Mouse (Mus musculus): ENCODE measurements around the gene Rfc5. TPM values are rescaled to one million over a fixed set of nuclear protein-coding genes. Genes with fewer than 3 reads are reported as not detected.

The Rfc5 gene
- total RNA-seq, 2 experiments from 2014 or later: 1.4 to 1.9 TPM

GRCm38 (mm10) chr5:117376331-117376761, 12.5 kb downstream of the Rfc5 start:
- DNase-seq (ENCODE audit: low spot score): no peak

DNA sequence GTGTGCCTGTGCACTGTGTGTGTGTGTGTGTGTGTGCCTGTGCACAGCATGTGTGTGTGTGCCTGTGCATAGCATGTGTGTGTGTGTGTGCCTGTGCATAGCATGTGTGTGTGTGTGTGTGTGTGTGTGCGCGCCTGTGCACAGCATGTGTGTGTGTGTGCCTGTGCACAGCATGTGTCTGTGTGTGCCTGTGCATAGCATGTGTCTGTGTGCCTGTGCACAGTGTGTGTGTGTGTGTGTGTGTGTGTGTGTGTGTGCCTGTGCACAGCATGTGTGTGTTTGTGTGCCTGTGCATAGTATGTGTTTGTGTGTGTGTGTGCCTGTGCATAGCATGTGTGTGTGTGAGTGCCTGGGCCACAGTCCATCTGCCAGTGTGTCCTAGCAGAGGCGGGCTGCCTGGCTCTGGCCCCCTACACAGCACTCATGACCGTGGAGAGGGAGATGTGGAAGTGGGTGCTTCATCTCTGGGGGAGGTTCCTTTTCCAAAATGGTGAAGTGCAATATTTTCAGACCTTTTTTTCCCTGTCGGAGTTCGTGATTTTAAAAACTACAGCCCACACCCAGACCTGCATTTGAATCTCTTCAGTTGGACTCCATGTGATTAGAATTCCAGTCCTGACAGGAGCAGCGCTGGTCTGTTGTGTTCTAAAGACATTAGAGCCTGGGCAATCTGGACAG, 14.3 kb downstream of the Rfc5 start:
- DNase-seq (ENCODE audit: low spot score): no peak

DNA sequence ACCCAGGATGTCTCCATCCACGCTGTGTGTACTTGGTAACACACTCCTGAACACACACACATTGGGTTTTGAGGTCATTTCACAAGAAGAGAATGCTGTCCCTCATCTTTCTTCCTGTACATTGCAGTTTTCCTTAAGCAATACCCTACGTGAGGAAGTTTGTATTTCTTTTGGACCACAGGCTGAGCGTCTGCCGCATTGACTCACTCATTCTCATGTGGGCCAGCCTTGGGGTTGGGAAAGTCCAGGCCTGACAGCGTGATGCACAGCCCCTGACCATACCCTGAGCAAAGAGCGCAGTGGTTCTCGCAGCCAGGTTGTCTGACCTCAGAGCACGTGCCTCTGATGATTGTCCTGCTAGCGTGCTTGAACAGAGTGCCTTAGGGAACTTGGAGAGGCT, 15.4 kb downstream of the Rfc5 start:
- DNase-seq (ENCODE audit: low spot score): no peak

DNA sequence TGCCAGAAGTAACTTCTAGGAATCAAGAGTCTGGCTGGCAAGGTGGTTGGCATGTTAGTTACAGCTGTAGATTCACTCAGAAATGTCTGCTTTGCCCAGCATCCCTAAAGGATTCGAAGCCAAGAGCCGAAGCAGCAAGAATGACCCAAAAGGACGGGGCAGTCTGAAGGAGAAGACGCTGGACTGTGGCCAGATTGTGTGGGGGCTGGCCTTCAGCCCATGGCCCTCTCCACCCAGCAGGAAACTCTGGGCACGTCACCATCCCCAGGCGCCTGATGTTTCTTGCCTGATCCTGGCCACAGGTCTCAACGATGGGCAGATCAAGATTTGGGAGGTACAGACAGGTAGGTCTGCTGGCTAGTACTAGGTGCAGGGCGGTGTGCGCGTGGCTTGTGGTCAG, 18.3 kb downstream of the Rfc5 start:
- no peak for DNase-seq (ENCODE audit: low spot score)

- DNase-seq (ENCODE audit: low spot score): no peak
Measured at GRCm38 (mm10) chr5:117367206-117367605, 21.6 kb downstream of the Rfc5 start.

- no peak for DNase-seq (ENCODE audit: low spot score)
Measured at GRCm38 (mm10) chr5:117365904-117366561, 22.8 kb downstream of the Rfc5 start.

DNA sequence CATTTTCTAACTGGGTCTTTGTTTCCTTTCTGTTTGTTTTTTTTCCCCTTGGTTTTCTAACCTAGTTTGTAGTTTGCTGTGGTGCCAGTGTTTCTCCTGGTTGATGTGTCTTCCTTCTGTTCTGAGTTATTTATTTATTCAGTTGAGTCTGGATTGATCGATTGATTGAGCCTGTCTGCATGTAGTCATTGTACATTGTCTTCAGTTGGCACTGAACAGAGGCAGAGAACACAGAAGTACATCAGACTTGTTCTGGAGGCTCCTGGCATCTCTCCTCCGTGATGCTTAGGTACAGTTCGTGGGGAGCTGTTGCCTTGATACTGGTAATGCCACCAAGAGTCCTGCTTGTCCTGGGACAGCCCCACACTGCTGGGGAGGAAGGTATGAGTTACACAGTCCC, 24.0 kb downstream of the Rfc5 start:
- no peak for DNase-seq (ENCODE audit: low spot score)

DNA sequence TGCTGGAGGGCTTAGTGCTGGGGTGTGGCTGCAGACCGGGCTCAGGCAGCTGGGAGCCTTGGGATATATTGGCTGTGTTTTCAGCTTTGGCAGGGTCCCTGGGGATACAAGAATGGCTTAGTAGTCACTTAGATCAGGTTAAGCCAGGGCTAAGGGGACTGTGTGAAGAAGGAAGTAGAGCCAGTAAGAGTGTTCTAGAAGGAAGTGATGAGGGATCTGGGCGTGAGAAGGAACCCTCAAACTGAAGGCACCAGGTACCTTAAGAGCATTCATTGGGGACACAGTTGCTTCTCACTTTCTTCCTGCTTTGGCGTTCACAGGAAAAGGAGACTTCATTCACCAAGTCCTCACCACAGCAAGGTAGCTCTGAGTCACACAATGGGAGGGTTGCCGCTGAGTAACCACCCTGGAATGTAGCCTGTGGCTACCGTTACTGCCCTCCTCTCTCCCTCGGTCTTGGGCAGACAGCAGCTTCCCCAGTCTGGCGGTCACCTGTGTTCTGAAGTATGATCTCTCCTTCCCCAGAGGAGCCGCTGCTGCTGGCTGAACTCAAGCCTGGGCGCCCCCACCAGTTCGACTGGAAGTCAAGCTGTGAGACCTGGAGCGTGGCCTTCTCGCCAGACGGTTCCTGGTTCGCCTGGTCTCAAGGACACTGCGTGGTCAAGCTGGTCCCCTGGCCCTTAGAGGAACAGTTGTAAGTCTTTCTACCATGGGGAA, 25.6 kb downstream of the Rfc5 start:
- peak; percentile 20 for DNase-seq (ENCODE audit: low spot score)

DNA sequence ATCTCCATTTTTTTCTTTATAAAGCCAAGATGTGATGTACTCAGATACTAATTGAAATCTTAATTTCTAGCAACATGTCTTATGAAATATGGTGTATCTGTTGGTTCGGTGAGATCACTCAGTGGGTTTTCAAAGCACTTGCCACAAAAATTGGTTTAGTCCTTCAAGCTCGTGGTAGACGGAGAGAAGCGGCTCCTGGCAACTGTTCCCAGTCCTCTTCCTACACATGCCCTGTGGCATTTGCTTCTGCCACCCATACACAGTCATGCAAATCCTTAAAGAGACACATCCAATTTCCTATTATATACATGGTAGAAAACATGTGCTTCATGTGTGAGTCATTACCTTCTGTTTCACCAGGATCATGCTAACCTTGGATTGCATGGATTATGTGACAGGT, 27.3 kb downstream of the Rfc5 start:
- DNase-seq (ENCODE audit: low spot score): no peak

DNA sequence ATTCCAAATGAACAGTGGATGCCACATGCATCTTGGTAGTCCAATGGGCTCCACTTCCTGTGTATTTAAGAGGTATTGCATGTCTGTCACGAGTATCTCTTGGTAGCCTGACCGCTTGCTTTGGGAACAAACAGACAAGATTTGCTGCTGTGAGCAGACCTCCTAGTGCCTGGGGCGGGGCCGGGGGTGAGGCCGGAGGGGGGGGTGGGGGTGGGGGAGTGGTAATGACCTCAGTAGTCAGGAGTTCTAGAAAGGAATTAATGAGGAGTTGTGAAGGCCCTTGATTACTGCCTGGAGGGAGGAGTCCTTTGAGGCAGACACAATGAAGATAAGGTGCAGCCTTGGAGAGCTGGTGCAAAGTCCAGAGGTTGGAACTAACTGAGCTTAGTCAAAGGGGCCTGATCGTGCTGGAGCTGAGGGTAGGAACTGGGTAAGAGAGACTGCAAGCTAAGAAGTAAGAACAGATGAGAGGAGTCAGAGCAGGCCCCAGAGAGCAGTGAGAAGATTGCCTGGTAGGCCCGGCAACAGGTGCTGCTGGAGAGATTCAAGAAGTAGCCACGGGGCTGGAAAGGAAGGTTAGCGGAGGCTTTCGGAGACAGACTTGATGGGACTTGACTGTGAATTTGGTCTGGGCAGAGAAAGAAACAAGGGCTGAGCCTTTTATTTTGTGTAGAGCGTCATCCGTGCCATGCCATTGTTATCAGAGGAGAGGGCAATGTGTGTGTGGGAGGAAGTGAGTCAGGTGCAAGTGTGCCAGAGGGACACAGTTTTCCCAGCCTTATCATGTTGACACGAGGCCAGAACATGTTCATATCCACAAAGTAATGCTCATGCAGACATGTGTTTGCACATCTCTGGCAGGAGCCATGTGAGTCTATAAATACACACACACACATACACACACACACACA, 28.0 kb downstream of the Rfc5 start:
- DNase-seq (ENCODE audit: low spot score): no peak

DNA sequence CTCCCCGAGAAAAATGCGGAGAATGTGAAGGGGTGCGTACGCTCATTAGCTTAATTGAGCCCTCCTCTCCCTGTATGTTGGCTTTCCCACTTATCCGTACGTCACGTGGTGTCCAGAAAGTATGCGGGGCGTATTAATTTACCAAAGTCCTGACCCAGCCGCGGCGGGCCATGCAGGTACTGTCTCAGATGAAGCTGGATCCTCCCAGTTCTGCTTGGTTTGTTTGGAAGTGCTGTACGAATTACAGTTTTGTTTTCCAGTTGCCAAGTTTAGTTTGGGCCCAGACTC, 28.7 kb downstream of the Rfc5 start:
- no peak for DNase-seq (ENCODE audit: low spot score)

DNA sequence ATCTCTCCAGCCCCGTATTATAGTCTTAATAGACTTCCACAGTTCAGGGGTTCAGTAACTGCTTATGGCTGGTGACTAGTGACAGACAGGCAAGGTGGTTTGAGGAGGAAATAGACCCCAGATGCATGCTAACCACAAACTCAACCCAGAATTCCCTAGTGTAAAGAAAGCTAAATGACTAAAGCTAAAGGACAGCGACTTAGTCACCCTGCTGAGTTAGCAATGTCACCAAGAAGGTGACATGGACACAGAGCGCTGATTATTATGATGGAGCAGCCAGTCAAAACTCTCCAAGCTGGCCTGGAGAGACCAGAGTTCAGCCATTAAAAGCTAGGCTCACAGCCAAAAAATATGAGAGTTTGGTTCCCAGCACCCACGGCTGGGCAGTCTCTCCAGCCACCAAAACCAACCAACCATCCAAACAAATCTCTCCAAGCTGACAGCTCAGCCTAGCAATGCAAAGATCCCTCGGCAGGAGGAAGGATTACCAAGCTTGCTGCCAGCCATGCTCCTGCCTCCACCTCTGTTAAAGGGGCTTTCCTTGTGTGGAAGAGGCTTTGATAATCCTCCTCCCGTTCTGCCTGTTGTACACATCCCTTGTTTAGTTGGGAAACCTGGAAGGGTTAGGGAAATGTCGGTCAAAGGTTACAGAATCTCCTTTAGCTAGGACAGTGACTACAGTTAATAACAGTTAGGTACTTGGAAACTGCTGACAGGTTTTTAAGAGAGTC, 29.2 kb downstream of the Rfc5 start:
- no peak for DNase-seq (ENCODE audit: low spot score)

GRCm38 (mm10) chr5:117358725-117359124, 30.1 kb downstream of the Rfc5 start:
- DNase-seq (ENCODE audit: low spot score): peak; percentile 47

DNA sequence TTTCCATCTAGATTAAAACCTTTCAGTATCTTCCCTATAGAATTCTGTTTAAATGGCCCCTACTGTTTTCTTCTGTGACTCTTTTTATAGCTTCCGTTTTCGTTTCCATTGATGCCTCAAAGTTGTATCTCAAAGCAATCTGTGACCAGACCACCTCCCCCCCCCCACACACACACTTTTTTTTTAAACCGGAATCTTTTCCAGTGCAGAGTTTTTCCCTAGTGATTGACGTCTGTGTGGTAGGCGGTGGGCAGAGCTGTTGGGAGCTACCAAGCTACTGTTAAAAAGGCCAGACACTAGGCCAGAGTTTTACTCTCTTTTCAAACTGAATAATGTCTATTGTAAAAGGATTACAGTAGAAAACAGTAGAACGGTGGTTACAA, 30.6 kb downstream of the Rfc5 start:
- no peak for DNase-seq (ENCODE audit: low spot score)

GRCm38 (mm10) chr5:117357478-117358247, 31.2 kb downstream of the Rfc5 start:
- DNase-seq (ENCODE audit: low spot score): no peak

DNA sequence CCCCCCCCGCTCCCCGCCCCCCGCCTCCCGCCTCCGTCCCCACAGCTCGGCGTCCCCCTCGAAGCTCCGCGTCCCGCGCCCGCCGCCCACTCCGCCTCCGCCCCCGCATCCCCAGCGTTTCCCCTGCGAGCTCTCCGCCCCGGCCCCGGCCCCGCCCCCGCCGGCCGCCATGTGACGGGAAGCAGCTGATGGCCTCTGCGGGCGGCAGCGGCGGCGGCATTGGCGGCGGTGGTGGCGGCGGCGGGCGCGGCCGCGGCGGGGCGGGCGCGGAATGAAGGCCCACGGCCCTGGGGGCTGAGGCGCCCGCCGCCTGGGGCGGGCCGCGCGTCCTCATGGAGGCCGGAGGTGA, 31.7 kb downstream of the Rfc5 start, which contains the start of gene Wsb2:
TSS of gene Wsb2 (plus strand) at position 176 of the 349 bp plus-strand sequence.
- DNase-seq (ENCODE audit: low spot score): peak; percentile 78

DNA sequence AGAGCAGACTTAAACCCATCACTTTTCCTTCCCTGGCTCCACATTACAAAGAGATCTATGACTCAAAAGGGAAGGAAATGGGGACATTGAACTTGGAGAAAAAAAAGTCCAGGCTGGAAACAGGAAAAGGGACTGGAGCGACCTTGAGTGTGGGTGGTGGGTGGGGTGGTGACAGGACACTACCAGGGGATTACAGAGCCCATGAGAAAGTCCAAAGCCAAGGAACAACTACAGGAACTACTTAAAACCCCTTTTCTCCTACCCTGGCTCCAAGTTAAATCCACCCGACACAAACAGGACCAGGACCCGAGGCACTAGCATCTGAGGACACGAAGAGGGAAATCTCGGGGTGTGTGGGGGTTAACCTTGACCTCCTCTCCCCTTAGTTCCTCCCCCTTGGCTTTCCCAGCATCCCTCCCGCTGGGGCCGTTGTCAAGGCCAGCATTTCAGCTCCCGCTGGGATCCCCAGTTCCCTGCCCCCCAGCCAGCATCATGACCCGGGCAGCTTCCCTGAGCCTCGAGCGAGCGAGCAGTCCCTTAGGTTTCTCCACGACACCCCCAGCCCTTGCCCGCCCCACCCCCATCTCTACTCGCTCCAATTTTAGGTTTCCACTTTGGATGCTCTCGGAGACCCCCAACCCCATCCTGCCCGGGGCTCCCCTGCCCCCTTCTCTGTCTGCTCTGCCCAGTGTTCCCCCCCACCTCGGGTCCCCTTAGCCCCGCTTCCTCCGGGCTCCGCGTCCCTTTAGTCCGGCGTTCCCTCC, 32.3 kb downstream of the Rfc5 start:
- peak; percentile 59 for DNase-seq (ENCODE audit: low spot score)

GRCm38 (mm10) chr5:117355648-117356303, 33.1 kb downstream of the Rfc5 start:
- DNase-seq (ENCODE audit: low spot score): no peak

DNA sequence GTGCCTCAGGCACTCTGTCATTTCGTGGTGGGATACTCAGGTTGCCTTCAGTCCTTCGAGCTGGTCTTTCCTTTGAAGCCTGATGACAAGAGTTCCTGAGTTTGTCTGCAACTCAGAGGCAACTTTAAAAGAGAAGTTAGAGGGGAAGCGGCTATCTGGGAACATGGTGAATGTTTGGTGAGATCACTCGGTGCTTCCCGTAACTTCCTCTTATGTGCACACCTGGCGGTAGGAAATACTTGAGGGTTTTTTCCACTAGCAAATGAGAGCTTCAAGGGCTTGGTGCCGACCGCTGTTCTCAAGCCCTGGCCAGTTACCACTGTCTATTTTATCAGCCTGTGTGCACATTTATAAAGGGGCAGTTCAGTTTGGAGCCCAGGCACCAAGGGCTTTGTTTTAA, 34.7 kb downstream of the Rfc5 start:
- DNase-seq (ENCODE audit: low spot score): no peak
